Mouse (Mus musculus) splenic B cell, adult 2 months (primary cell): ENCODE measurements around the gene Plekha3.

ENCODE experiments used
- DNase-seq: peaks from one replicate; pipeline ENCODE4 v3.0.0-alpha.2; 2011; ENCODE audit warnings: low read depth, low spot score
- H3K27me3 ChIP-seq: 2 replicates; pipeline ENCODE4 v1.6.1; 2012; ENCODE audit warnings: mild to moderate bottlenecking, low read length, moderate library complexity, mixed read lengths; ENCODE audit not compliant: control insufficient read depth, poor library complexity, insufficient read depth, severe bottlenecking
- H3K36me3 ChIP-seq: 2 replicates; pipeline ENCODE4 v1.6.1; 2012; ENCODE audit warnings: mild to moderate bottlenecking, low read length, moderate library complexity, mixed read lengths; ENCODE audit not compliant: control insufficient read depth, poor library complexity, insufficient read depth, severe bottlenecking

Gene Plekha3

DNA sequence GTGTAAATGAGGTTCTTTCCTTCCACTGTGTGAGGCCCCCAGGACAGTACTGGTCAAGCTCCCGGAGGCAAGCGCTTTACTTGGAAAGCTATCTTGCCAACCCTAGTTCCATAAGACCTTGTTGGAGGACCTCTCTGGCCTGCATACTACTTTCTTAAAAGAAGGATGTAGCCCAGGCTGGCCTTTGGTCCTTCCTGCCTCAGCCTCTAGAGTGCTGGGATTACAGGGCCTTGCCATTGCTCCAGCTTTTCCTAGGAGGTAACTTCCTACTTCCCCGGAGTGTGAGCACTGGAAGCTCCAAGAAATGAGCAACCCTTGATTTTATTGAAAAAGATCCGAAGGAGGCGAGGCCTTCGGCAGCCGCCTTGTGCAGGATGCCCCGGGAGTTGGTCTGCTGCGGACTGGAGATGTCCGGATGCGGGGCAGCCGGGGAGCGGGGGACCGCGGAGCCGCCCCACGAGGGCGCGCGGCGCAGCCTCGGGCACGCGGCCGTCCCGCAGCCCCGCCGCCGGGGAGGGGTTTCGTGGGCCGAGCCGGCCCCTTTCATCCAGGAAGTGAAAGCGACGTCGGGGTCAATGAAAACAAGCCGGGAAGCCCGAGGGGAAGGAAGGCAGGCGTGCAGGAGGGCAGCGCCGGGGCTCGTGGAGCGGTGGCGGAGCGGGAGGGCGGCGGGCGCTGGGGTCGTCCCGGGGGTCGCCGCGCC lies at the start of gene Plekha3:
TSS of gene Plekha3 (plus strand) at position 557 of the 703 bp plus-strand sequence.
- H3K36me3 ChIP-seq = no peaks in the 10 kb centered on the region
- no peaks in the 10 kb centered on the region for H3K27me3 ChIP-seq
- DNase-seq = peak; percentile 76

DNA sequence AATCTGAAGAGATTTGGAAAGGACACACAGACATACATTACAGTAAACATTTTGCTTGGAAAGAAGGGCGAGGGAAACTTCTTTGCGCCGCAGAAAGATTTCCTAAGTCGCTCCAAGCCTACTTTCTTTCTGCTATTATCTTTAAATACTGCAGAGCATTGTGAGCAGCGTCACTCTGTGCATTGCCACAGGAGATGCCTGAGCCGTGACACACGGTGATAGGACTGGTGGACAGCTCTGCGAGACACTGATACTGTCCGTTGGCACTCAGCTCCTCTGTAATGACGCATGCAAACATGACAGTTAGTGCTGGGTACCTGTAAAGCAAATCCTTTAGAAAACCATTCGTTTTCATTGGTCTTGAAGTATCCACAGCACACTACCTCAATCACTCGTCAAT lies 44.8 kb upstream of the Plekha3 start:
- no peaks in the 10 kb centered on the region for H3K36me3 ChIP-seq
- H3K27me3 ChIP-seq = no peaks in the 10 kb centered on the region
- DNase-seq = no peak

DNA sequence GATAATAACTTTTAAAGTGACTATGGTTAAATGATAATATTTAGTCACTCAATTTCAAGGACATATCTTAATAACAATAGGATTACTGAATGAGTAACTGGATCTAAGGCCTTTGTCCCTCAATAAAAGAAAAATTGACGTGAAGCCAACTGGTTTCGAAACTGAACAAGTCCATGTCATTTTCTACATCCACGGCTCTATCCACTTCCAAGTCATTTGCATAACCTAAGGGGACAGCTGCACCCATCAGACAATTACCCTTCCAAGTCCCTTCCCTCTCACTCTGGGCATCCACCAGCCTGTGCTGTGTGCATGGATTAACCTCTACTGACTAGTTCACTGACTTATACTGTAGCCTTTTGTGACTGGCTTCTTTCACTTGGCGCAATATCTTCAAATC lies 43.5 kb upstream of the Plekha3 start:
- no peaks in the 10 kb centered on the region for H3K27me3 ChIP-seq
- DNase-seq = no peak
- H3K36me3 ChIP-seq = no peaks in the 10 kb centered on the region

DNA sequence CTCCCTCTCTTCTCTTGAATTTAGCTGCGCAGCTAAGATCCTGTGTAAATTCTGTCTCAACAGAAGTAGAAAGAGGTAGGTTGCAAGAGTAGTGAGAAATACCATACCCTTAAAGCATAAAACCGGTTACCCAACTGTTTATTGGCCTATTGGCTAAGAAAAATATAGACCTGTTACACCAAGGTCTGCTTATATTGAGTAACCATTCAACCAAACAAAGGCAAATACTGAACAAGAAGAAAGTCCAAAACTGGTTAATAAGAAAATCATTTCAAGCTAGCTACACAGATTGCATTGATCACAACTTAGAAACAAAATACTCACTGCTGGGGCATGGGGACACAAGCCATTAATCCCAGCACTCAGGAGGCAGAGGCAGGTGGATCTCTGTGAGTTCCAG lies 35.4 kb upstream of the Plekha3 start:
- no peak for DNase-seq
- Histone ChIP-seq H3K27me3 (no peaks in the 10 kb centered on the region), H3K36me3 (no peaks in the 10 kb centered on the region)

DNA sequence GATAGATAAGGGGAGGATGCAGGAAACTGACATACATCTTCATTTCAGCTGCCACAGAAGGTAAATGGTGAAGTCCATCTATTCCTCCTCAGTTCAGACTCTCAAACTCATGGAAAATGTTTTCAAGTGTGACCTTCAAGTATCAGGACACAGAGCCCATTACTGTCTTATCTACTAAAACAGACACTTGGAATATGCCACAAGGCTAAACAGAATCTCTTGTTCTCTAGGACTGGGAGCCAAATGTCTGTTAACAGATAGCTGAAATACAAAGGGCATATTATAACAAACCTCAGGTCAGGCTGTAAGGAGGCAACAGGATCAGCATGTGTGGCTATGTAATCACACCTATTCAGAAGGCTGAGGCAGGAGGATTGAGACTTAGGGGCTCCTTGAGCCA lies 31.3 kb upstream of the Plekha3 start:
- Histone ChIP-seq H3K27me3 (no peaks in the 10 kb centered on the region), H3K36me3 (no peaks in the 10 kb centered on the region)
- no peak for DNase-seq

DNA sequence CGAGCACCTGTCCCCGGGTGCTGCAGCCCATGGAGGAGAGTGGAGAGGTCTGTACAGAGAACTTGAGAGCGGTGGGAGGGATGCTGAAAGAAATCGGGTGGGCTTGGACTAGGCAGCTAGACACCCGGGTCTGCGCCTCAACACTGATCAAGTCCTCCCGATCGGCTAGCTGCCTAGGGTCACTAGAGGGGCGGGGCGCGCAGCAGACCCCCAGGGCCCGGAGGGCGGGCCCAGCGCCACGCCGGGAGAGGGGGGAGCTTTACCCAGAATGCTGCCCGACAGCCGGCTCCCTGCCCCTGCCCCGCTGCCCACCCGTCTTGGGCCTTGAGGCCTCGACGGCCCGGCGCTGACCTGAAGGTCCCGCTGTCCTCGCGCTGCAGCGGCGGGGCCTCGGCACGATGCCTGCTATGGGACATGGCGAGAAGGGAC lies 27.6 kb upstream of the Plekha3 start:
- Histone ChIP-seq H3K36me3 (no peaks in the 10 kb centered on the region), H3K27me3 (no peaks in the 10 kb centered on the region)
- DNase-seq = peak; percentile 18

DNA sequence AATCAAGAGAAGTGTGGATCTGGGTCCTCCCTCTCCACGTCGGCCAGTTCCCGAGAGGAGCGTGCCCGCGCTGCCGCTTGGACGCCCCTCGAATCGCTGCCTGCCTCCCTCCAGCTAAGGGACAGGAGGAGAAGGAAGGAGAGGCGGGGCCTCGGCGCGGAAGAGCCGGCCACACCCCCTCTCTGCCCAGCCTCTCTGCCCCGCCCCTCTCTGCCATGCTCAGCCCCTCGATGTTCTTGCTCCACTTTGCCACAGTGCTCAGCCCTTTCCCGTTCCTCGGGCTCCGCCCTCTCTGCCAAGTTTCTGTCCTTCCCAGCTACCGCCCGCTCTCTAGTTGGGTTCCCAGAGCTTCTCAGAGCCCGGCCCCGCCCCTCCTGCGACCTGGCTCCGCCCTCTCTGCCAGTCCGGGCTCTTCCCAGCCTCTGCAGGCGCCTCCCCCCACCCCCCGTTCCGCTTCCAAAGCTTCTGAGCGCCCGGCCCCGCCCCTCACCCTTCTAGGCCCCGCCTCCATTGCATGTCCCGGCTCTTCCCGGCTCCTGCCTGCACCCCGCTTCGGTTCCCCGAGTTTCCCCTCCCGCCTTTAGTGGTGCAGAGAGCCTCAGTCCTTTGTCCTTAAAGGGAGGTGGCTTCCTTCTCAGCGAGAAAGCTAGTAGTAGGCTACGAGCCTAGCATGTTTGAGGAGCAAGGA lies 27.1 kb upstream of the Plekha3 start, which contains the start of the genes Prkra and Pjvk:
TSS of gene Prkra (minus strand) at position 133 of the 688 bp plus-strand sequence.
TSS of gene Pjvk (plus strand) at position 594 of the 688 bp plus-strand sequence.
- Histone ChIP-seq H3K36me3 (no peaks in the 10 kb centered on the region), H3K27me3 (no peaks in the 10 kb centered on the region)
- DNase-seq = peak; percentile 81

DNA sequence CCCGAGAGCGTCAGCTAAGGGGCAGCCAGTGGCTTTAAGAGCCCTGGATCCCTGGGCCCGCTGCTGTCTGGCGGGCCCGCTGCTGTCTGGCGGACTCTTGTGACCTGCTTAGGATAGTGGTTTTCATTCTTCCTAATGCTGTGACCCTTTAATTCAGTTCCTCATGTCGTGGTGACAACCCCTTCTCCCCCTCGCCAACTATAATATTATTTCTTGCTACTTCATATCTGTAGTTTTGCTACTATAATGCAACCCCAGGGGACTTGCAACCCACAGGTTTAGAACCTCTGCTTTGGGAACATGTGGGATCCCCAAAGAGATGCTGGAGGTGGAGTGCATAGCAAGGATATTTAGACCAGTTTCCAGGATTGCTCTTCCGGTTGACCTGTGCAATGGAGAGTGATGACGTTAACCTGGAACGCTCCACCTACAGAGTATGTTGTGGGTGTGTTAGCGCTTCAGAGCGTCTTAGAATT lies 26.4 kb upstream of the Plekha3 start:
- Histone ChIP-seq H3K27me3 (no peaks in the 10 kb centered on the region), H3K36me3 (no peaks in the 10 kb centered on the region)
- DNase-seq = no peak

DNA sequence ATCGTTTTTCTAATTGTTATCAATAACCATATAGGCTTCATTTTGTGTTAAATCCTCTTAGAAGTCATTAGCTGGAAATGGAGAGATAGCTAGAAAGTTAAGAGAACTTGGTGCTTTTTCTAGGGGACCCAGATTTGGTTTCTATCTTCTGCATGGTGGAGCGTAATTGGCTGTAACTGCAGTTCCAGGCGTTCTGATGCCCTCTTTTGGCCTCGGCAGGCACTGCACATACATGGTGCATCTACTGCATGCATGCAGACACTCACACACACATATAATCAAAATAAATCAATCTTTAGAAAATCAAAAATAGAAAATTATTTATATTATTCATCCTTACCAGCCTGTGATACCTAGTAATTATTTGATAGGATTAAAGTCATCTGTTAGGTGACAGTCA lies 22.0 kb upstream of the Plekha3 start:
- DNase-seq = no peak
- no peaks in the 10 kb centered on the region for H3K27me3 ChIP-seq
- no peaks in the 10 kb centered on the region for H3K36me3 ChIP-seq

DNA sequence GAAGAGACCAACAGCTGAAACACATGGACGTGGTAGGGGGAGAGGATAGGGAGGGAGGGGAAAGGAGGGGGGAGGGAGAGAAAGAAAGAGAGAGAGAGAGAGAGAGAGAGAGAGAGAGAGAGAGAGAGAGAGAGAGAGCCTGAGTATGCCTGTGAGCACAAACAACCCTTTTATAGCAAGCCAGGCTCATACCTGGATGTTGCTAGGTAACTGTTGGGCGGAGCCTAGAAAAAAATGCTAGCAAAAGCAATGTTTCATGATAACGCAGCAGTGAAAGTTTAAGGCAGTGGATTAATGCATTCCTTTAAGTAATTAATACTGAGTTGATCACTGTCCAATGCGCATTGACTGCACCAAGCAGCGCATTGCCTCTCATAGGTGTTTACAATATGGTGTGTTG lies 20.4 kb upstream of the Plekha3 start:
- Histone ChIP-seq H3K36me3 (no peaks in the 10 kb centered on the region), H3K27me3 (no peaks in the 10 kb centered on the region)
- DNase-seq = no peak

DNA sequence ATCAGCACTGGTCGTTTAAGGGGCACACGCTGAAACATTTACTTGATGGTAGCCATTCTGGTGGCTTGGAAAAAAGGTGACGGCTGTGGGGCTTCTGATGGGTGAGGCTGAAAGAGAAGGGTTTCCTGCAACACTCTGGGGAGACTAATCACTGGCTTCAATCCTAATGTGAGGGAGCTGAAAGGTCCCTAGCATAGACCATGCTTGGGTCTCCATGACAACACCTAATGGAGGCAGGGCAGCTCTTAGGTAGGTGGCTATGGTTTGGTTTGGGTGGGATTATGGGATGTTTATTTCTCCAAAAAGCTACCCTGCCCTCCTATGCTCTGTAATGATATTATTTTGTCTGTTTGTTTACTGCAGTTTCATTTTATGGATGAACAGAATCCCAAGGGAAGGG lies 19.6 kb upstream of the Plekha3 start:
- H3K27me3 ChIP-seq = no peaks in the 10 kb centered on the region
- no peak for DNase-seq
- H3K36me3 ChIP-seq = no peaks in the 10 kb centered on the region

DNA sequence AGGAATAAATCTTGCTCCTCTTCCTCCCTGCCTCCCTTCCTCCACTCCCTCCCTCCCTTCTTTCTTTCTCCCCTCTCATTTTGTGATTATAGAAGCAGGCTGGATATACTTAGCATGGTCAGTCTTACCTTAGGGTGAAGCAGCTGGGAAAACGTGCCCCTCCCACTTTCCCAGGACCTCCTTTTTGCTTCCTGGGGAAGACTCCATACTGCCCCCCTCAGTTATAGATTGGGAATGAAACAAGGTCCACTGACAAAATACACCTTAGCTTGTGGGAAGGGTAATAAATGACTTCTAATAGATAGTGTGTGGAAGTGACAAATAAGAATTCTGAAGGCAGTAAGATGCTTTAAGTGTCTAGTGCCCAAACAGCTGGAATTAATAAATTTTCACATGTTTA lies 19.1 kb upstream of the Plekha3 start:
- H3K27me3 ChIP-seq = no peaks in the 10 kb centered on the region
- no peaks in the 10 kb centered on the region for H3K36me3 ChIP-seq
- peak; percentile 4 for DNase-seq

DNA sequence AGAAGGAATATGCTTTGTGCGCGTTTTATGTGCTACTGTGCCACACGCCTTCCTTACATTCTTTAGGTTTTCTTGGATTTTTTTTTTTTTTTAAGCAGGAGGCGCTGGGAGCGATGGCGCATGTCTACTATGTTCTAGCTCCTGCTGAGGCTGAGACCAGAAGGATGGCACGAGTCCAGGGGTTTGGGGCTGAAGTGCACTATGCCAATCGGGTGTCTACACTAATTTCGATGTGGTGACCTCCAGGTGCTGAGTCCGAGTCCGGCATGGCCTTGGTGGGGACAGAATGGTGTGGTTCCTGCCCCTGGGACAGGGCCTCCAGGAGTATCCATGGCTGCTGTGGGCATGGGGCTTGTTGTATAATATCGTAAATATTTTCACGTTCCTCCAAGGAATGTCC lies 16.5 kb upstream of the Plekha3 start:
- H3K36me3 ChIP-seq = no peaks in the 10 kb centered on the region
- DNase-seq = no peak
- H3K27me3 ChIP-seq = no peaks in the 10 kb centered on the region

DNA sequence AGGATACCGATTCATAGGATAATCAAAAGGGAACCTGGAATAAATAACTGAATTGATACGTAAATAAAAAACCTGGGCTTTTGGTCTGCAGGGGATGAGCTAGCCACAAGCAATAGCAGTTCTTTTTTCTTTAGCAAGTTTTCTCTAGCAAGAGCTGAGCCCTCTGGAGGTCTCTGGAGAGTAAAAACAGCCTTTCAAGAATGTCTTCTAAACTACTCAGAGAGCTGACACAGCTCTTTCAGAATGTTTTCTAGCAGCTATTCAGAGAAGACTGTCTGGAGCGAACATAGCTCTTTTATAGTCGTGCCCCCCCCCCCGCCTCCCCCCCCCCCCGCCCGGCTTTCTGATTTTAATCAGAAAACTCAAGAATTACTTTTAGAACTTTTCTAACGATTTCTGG lies 15.7 kb upstream of the Plekha3 start:
- no peak for DNase-seq
- Histone ChIP-seq H3K27me3 (no peaks in the 10 kb centered on the region), H3K36me3 (no peaks in the 10 kb centered on the region)

DNA sequence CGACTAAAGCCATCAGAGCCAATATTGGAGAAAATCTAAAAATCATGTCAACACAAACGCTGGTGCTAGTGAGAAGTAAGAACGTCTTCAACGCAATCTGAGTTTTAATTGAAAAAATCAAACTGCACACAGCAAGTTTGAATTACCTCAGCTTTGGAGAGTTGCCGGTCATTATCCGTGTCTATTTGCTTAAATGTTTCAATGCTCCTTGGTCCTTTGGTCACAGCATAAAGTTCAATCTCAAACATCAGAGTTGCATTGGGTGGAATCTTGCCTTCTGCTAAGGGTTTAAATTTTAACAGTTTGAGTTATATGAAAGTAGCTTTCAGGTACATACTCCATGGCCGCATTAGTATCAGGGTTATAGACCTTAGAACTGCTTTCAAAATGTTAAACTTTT lies 9.6 kb upstream of the Plekha3 start:
- no peaks in the 10 kb centered on the region for H3K36me3 ChIP-seq
- no peak for DNase-seq
- no peaks in the 10 kb centered on the region for H3K27me3 ChIP-seq
